Comparison of ENCODE assay signal across 8 mouse cellular contexts in the genomic region with DNA sequence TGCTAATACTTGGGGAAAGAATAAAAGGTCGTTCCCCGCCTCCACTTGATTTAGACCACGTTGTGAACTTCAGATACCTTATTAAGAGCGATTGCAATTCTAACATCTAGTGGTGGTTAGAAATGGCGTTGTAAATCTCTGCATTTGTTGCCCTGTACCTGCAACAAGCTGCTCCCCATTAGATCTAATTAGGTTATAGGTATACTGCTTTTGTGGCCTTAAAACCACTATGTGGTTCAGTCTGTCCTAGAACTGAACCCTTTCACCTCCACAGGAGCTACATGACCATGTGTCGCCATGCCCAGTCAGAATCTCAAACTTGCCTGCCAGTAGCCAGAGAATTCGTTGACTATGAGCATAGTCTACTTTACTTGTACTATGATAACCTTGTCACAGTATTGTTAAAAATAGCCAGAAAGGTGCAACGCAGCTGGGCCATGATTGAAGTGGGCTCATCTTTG. TPM values are rescaled to one million over a fixed set of nuclear protein-coding genes. Genes with fewer than 3 reads are reported as not detected.
DNase-seq lines count a peak whose midpoint lies in the region; ATAC-seq and TF ChIP-seq lines count a peak whose summit lies in the region.

No protein-coding gene starts in this region.

- H3K27me3 ChIP-seq in lung, embryonic 16.5 days (ENCODE audit: control insufficient read depth, insufficient read depth, low read depth, low read length): no peaks in the 10 kb centered on the region
- H3K27me3 ChIP-seq in embryonic facial prominence, embryonic 14.5 days (replicated peaks; ENCODE audit: control insufficient read depth, insufficient read depth, low read length): no peaks in the 10 kb centered on the region
- H3K27me3 ChIP-seq in intestine, postnatal 0 days (replicated peaks; ENCODE audit: control insufficient read depth, insufficient read depth, low read length): no peaks in the 10 kb centered on the region
- H3K27me3 ChIP-seq in stomach, embryonic 14.5 days (ENCODE audit: control insufficient read depth, insufficient read depth, low read length): no peaks in the 10 kb centered on the region

- peak overlapping the region; percentile 95 for H3K27ac ChIP-seq in lung, embryonic 16.5 days (ENCODE audit: low read length)
- H3K27ac ChIP-seq in embryonic facial prominence, embryonic 14.5 days (replicated peaks; ENCODE audit: low read depth, low read length): peak overlapping the region; percentile 96
- H3K27ac ChIP-seq in intestine, postnatal 0 days (ENCODE audit: low read depth, low read length): peak overlapping the region; percentile 99
- peak overlapping the region; percentile 87 for H3K27ac ChIP-seq in stomach, embryonic 14.5 days (ENCODE audit: low read length)

- no peak for ATAC-seq in lung, embryonic 16.5 days (ENCODE audit: low read depth)
- no peak for ATAC-seq in embryonic facial prominence, embryonic 14.5 days (ENCODE audit: low read depth)
- ATAC-seq in intestine, postnatal 0 days: no peak
- no peak for ATAC-seq in stomach, embryonic 14.5 days (ENCODE audit: insufficient number of reproducible peaks, insufficient read depth, low FRiP score, low read depth)
- no peak for ATAC-seq in activated CD4-positive, CD25-positive, alpha-beta regulatory T cell, adult 4 months

- peaks cover 4% of the 10 kb centered on the region for H3K36me3 ChIP-seq in lung, embryonic 16.5 days (ENCODE audit: control insufficient read depth, insufficient read depth, low read length)
- peaks cover 4% of the 10 kb centered on the region for H3K36me3 ChIP-seq in embryonic facial prominence, embryonic 14.5 days (ENCODE audit: control insufficient read depth, insufficient read depth, low read length)
- peaks cover 2% of the 10 kb centered on the region for H3K36me3 ChIP-seq in intestine, postnatal 0 days (ENCODE audit: control insufficient read depth, insufficient read depth)
- H3K36me3 ChIP-seq in stomach, embryonic 14.5 days (ENCODE audit: control insufficient read depth, insufficient read depth, low read length): peaks cover 8% of the 10 kb centered on the region

- H3K4me3 ChIP-seq in lung, embryonic 16.5 days (ENCODE audit: low read length): peak overlapping the region; percentile 98
- peak overlapping the region; percentile 97 for H3K4me3 ChIP-seq in embryonic facial prominence, embryonic 14.5 days (ENCODE audit: low read depth, low read length)
- H3K4me3 ChIP-seq in intestine, postnatal 0 days (ENCODE audit: low read depth, low read length): peak overlapping the region; percentile 95
- peak overlapping the region; percentile 84 for H3K4me3 ChIP-seq in stomach, embryonic 14.5 days (ENCODE audit: low read depth, low read length)

- no peaks in the 10 kb centered on the region for H3K9me3 ChIP-seq in lung, embryonic 16.5 days (ENCODE audit: control insufficient read depth, low read length)
- H3K9me3 ChIP-seq in embryonic facial prominence, embryonic 14.5 days (ENCODE audit: control insufficient read depth, low read length): no peaks in the 10 kb centered on the region
- no peaks in the 10 kb centered on the region for H3K9me3 ChIP-seq in intestine, postnatal 0 days (ENCODE audit: control insufficient read depth)
- no peaks in the 10 kb centered on the region for H3K9me3 ChIP-seq in stomach, embryonic 14.5 days (ENCODE audit: control insufficient read depth, low read depth, low read length)

- H3K4me2 ChIP-seq in lung, embryonic 16.5 days (ENCODE audit: low read depth, low read length): peak overlapping the region; percentile 74
- peak overlapping the region; percentile 62 for H3K4me2 ChIP-seq in embryonic facial prominence, embryonic 14.5 days (ENCODE audit: low read depth, low read length)
- peak overlapping the region; percentile 80 for H3K4me2 ChIP-seq in intestine, postnatal 0 days (replicated peaks; ENCODE audit: low read depth)
- H3K4me2 ChIP-seq in stomach, embryonic 14.5 days (replicated peaks; ENCODE audit: low read depth, low read length): peak overlapping the region; percentile 65

- peak overlapping the region; percentile 98 for H3K9ac ChIP-seq in lung, embryonic 16.5 days (ENCODE audit: low read length)
- peak overlapping the region; percentile 98 for H3K9ac ChIP-seq in embryonic facial prominence, embryonic 14.5 days (ENCODE audit: low read depth, low read length)
- peak overlapping the region; percentile 96 for H3K9ac ChIP-seq in intestine, postnatal 0 days (ENCODE audit: low read depth, low read length)
- peak overlapping the region; percentile 97 for H3K9ac ChIP-seq in stomach, embryonic 14.5 days (replicated peaks; ENCODE audit: low read depth, low read length)

- 30% methylated on average over 8 of the region's 8 CpGs for WGBS in lung, embryonic 16.5 days
- 29% methylated on average over 8 of the region's 8 CpGs for WGBS in embryonic facial prominence, embryonic 14.5 days
- 26% methylated on average over 8 of the region's 8 CpGs for WGBS in intestine, postnatal 0 days
- 29% methylated on average over 8 of the region's 8 CpGs for WGBS in stomach, embryonic 14.5 days

- H3K4me1 ChIP-seq in lung, embryonic 16.5 days (replicated peaks; ENCODE audit: control insufficient read depth, insufficient read depth, low read length): peaks cover 13% of the 10 kb centered on the region
- H3K4me1 ChIP-seq in embryonic facial prominence, embryonic 14.5 days (ENCODE audit: control insufficient read depth, insufficient read depth, low read length): 0 out of 2 replicates have a peak, but pooled peaks cover 14% of the 10 kb centered on the region
- H3K4me1 ChIP-seq in intestine, postnatal 0 days (replicated peaks; ENCODE audit: control insufficient read depth, insufficient read depth, low read length): no peaks in the 10 kb centered on the region
- H3K4me1 ChIP-seq in stomach, embryonic 14.5 days (ENCODE audit: control insufficient read depth, insufficient read depth, low read length): peaks cover 14% of the 10 kb centered on the region

- no peak for DNase-seq in lung, postnatal 10 days
- no peak for DNase-seq in embryonic facial prominence, embryonic 14.5 days (ENCODE audit: low spot score)
- no peak for DNase-seq in spleen, postnatal 4 days (ENCODE audit: low spot score in 2 of 2)
- no peak for DNase-seq in retina, postnatal 1 day

- no peak for TF ChIP-seq CTCF in intestine, postnatal 0 days (IDR thresholded peaks at IDR 0.05; ENCODE audit: low read depth)

RNA-seq across cellular contexts. Expression of a gene that starts 0.4 kb away (rescaled TPM):
- polyA plus RNA-seq in lung, embryonic 16.5 days (2015; fragmentation: Nextera tagmentation; extraction: Ambion mirVana): 415 and 452 TPM in 2 replicates
- 379 and 391 TPM in 2 replicates for polyA plus RNA-seq in embryonic facial prominence, embryonic 14.5 days (2014; fragmentation: Nextera tagmentation; extraction: Ambion mirVana)
- 609 and 618 TPM in 2 replicates for polyA plus RNA-seq in intestine, postnatal 0 days (2015; fragmentation: Nextera tagmentation; extraction: Ambion mirVana)
- 417 and 432 TPM in 2 replicates for polyA plus RNA-seq in stomach, embryonic 14.5 days (2014; fragmentation: Nextera tagmentation; extraction: Ambion mirVana)
- 100 to 1,000 TPM; 467 to 529 TPM for polyA plus RNA-seq in activated CD4-positive, CD25-positive, alpha-beta regulatory T cell, adult 4 months (2017; shearing (Covaris generic))
